Mouse (Mus musculus): Measurements from ENCODE around the gene Mvp.
A peak's percentile ranks its signal among the peaks of the same experiment; 100 is the strongest.

Mvp gene

GRCm38 (mm10) chr7:127020031-127020430, 5.6 kb upstream of the Mvp start:
- DNase-seq (ENCODE audit: low read depth in 2 of 2, low spot score in 2 of 2): no peak

- DNase-seq (ENCODE audit: low read depth in 2 of 2, low spot score in 2 of 2): no peak
Observed at GRCm38 (mm10) chr7:127019306-127019960, 5.0 kb upstream of the Mvp start.

- DNase-seq (ENCODE audit: low read depth in 2 of 2, low spot score in 2 of 2): no peak
Observed at GRCm38 (mm10) chr7:127018416-127019305, 4.2 kb upstream of the Mvp start.

GRCm38 (mm10) chr7:127017950-127018345, 3.5 kb upstream of the Mvp start:
- no peak for DNase-seq (ENCODE audit: low read depth in 2 of 2, low spot score in 2 of 2)

- peak; percentile 92 for DNase-seq (ENCODE audit: low read depth in 2 of 2, low spot score in 2 of 2)
Observed at GRCm38 (mm10) chr7:127016971-127017949, 2.8 kb upstream of the Mvp start, which contains the start of gene Pagr1a. Pagr1a (minus strand) TSS chr7:127017352.

- no peak for DNase-seq (ENCODE audit: low read depth in 2 of 2, low spot score in 2 of 2)
Observed at GRCm38 (mm10) chr7:127016486-127016938, 2.1 kb upstream of the Mvp start.

GRCm38 (mm10) chr7:127016481-127016485, 1.9 kb upstream of the Mvp start, which contains the start of gene Pagr1b:
Pagr1b (minus strand) TSS chr7:127016484.
- DNase-seq (ENCODE audit: low read depth in 2 of 2, low spot score in 2 of 2): no peak

- no peak for DNase-seq (ENCODE audit: low read depth in 2 of 2, low spot score in 2 of 2)
Observed at GRCm38 (mm10) chr7:127016081-127016480, 1.7 kb upstream of the Mvp start.

GRCm38 (mm10) chr7:127014993-127015392, 572 bp upstream of the Mvp start:
- DNase-seq (ENCODE audit: low read depth in 2 of 2, low spot score in 2 of 2): no peak

- DNase-seq (ENCODE audit: low read depth in 2 of 2, low spot score in 2 of 2): no peak
Observed at GRCm38 (mm10) chr7:127013385-127013784, 1.0 kb downstream of the Mvp start.

GRCm38 (mm10) chr7:127012845-127013244, 1.6 kb downstream of the Mvp start:
- DNase-seq (ENCODE audit: low read depth in 2 of 2, low spot score in 2 of 2): no peak

GRCm38 (mm10) chr7:127012374-127012773, 2.0 kb downstream of the Mvp start:
- DNase-seq (ENCODE audit: low read depth in 2 of 2, low spot score in 2 of 2): no peak

GRCm38 (mm10) chr7:127011717-127012116, 2.7 kb downstream of the Mvp start:
- DNase-seq (ENCODE audit: low read depth in 2 of 2, low spot score in 2 of 2): no peak

GRCm38 (mm10) chr7:127011051-127011450, 3.4 kb downstream of the Mvp start:
- DNase-seq (ENCODE audit: low read depth in 2 of 2, low spot score in 2 of 2): no peak

GRCm38 (mm10) chr7:127009307-127010085, 4.9 kb downstream of the Mvp start:
- DNase-seq (ENCODE audit: low read depth in 2 of 2, low spot score in 2 of 2): no peak

- no peak for DNase-seq (ENCODE audit: low read depth in 2 of 2, low spot score in 2 of 2)
Observed at GRCm38 (mm10) chr7:127008239-127009019, 6.0 kb downstream of the Mvp start.

GRCm38 (mm10) chr7:127007313-127008024, 7.0 kb downstream of the Mvp start:
- DNase-seq (ENCODE audit: low read depth in 2 of 2, low spot score in 2 of 2): no peak

- no peak for DNase-seq (ENCODE audit: low read depth in 2 of 2, low spot score in 2 of 2)
Observed at GRCm38 (mm10) chr7:127004122-127004875, 10.1 kb downstream of the Mvp start.

GRCm38 (mm10) chr7:127003620-127004019, 10.8 kb downstream of the Mvp start:
- DNase-seq (ENCODE audit: low read depth in 2 of 2, low spot score in 2 of 2): no peak

Data from CD8-positive naive resting alpha-beta T cell, adult 2 months (primary cell).